Mouse (Mus musculus) Muller cell, postnatal 12 days (primary cell): ENCODE measurements around the gene Plcd3.

Experiments
- DNase-seq: peaks from one replicate; pipeline ENCODE4 v3.0.0-alpha.2; 2015; ENCODE audit errors: inconsistent ontology term

Gene Plcd3

DNA sequence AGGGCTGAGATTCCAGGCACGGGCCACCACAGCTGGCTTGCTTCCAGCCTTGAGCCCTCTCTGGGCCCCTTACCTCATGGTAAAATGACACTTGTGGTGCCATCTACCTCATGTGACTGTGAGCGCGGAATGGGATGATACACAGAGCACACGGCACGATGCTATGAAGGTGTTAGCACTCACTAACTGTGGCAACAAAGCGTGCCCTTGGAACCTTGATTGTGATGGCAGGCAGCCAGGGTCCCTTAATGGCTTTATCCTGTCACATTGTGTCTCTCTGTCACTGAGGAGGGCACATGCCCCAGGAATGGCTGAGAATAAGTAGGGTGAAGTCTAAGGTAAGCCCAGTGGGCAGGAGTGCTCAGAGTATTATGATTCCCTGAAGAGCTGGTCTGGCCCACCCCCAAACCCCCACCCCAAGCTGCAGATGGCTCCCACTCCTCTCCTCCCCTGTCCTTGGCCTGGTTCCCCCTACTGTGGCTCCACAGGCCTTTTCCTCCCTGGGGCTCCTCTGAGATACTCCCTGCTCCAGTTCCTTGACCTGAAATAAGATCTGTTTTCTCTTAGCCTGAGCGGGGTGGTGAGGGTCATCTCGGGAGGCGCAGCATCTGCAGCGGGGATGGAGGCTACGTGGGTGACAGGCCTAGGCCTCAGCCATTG, 2.8 kb downstream of the Plcd3 start:
- DNase-seq: no peak

DNA sequence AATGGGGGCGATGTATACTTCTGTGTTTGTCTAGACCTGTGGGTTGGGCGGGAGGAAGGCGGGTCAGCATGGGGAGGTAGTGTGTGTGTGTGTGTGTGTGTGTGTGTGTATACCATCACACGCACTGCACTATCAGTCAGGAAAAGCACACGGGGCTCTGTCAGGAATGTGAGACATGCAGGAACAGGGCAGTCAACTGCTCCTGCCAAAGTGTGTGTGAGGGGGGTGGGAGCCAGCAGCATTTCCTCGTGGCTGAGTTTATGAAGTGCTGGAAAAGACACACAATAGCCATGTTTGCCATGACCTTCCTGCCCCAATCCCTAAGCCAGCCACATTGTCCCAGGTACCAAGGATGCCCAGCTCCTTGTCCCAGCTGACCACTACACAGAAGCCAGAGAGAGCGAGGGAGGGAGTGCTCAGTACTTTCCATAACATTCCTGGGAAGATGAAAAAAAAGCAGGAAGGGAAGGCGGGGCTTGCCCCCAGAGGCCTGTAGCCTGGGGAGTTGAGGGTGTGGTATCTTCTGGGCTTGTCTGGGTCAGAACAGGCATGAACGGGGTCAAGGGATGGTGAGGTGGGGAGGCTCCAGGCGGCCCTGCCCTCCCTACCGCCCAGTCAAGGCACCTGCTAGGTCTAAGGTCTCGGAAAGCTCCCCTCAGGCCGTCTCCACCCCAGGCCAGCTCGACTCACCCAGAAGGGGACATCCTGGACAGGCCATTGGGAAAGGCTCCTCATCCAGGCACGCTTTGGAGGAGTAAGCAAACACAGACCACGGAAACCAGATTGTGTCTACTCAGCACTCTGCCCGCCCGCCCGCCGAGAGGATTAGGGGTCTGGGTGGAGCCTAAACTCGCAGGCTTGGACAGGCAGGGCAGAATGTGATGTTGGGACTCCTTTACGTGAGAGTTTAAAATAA, 4.2 kb downstream of the Plcd3 start:
- DNase-seq: peak; percentile 59

DNA sequence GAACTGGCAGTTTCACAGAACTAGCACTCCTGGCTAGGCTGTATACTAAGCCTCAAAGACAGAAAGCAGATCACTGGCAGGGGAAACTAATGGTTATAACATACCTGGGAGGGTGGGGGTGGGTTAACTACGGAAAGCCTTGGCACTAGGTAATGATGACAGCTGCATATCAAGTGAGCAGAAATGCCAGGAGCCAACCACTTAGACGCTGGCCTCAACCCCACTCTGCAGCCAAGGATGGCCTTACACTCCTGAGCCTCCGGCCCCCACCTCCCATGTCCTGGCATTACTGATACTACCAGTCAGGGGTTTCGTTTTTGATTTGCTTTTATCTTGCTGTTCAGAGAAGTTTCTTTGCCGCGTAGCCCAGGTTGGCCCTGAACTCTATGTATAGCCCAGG, 5.7 kb downstream of the Plcd3 start:
- no peak for DNase-seq

DNA sequence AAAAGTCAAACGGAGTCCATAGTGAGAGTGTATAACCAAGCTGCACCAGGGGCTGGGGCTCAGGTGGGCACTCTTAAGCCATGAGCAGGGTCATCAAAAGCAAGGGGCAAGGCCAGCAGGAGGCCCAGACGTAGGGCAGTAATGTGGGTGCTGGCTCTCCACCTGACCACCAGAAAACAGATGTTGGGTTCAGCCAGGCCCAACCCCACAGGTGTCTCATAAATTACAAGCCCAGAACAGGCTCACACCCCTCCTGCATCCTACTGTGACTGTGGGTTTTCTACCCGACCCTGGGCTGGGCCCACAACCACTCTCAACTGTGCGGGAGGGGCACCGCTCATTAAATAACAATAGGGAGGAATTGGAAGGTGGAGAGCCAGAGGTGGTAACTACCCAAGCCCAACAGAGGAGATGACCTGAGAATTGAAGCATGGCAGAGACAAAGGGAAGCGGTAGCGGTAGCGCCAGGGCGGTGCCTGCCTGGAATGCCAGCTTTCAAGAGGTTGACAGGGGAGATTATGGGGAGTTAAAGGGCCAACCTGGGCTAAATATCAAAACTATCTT, 6.3 kb downstream of the Plcd3 start:
- DNase-seq: no peak

DNA sequence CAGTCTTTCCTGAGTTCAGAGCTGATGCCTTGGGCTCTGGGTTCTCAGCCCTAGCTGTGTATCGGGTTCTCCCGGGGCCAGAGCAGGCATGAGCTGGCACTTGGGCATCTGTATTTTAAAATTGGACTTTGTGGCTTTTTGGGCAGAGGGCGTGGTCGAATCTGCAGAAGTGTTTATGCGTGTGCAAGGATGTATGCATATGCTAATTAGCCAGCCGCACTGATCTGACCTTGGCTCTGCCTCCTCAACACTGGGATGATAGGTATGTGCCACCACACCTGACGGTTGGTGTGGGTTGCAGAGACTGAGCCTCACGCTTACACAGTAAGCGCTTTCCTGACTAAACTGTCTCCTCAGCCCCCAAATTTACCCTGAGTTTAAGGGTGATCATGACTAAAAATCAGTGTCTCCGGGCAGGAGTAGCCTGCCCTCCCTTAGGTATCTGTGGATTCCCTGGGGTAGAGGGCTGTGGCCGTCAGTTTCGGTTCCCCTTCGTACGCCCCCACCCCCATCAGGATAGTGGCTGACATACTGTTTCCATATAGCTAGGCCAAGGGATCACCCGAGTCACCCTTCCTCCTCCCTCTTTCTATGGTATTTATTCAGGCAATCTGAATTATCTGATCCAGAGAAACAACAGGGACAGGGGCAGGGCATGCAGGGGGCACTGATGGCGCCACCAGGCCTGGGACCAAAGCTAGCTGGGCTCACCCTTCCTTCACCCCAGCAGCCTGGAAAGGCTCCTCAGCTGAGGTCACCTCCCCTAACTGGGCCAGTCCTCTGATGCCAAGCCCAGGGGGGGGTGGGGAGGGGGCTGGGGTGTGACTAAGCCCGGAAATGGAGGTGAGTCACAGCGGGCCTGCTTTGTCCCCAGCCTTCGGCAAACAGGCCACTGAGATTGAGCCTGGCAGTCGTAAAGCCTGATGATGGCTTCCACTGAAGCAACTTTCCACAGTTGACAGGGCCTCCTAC, 7.3 kb downstream of the Plcd3 start:
- peak; percentile 97 for DNase-seq

DNA sequence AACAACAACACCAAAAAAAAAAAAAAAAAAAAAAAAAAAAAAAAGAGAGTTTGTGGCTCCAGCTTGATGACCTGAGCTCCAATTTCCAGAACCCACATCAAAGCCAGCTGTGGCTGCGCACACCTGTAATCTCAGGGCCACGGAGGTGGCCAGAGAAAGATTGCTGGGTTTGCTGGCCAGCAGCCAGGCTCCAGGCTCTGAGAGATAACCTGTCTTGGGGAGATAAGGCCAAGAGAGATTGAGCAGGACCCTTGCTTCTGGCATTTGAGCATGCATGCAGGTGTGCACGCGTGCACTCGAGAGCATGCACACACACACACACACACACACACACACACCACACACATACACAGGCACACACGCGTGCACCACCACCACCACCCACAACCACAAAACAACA, 8.2 kb downstream of the Plcd3 start:
- no peak for DNase-seq

DNA sequence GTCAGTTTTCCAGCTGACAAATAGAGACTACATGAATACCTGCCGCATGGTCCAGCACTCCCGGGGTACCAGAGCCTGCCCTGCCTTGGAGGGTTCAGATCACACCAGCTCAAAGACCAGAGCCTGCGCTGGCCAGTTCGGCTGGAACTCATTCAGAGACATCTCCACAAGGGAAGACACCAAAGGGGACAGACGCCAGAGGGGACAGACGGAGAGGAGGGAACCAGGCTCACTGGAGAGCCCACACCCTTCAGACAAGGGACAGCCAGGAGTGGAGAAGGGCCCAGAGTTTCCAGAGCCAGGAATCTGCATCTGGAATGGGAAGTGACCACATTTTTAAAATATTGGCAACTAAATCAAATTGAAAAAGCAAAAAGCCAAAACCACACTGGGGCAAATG, 19.8 kb downstream of the Plcd3 start:
- no peak for DNase-seq

DNA sequence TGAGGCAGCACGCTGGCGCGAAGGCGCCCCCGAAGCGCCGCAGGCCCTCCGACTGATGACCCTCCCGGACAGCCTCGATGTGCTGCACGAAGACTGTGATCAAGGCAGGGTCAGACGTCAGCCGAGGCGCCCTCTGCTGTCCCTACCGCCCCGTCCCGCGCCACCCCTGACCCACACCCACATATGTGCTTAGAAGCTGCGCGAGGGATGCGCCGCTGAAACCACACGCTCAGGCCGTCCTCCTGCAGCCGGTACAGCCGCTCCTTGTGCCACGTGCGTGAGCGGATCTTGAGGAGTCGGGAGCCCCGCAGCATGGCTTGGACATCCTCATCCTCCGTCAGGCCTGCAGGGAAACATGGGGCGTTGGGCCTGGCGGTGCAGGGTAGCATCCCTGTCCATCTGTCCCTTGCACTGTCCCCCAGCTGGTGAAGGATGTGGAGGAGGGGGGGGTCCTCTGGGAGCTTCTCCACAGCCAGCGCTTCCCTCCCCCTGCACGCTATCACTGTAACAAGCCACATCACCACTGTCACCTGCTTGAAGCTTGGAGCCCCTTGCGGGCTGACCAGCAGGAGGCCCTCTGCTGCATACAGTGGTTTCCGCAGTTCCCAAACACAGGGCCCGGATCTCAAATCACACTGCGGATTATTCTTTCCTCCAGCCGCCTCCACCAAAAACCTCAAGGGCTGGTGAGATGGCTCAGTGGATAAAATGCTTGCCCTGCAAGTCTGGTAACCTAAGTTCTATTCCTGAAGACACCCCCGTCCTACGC, 21.0 kb downstream of the Plcd3 start:
- DNase-seq: peak; percentile 50

DNA sequence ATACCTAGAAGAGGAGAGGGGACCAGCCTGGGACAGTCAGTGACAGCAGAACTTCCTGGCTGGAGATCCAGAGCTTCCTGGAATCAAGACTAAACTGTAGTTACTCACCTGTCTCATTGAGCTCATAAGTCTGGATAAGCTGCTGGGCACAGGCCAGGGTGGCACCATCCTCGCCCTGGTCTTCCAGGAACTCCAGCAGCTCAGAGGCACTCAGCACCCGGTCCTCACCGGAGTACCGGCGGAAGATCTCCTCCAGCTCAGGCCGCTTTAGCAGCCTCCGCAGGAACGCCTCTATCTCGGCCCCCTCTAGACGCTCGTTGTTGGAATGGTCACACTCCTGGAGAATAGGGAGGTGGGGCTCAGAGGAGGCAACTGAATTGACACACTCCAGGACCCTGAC, 23.3 kb downstream of the Plcd3 start:
- DNase-seq: no peak

DNA sequence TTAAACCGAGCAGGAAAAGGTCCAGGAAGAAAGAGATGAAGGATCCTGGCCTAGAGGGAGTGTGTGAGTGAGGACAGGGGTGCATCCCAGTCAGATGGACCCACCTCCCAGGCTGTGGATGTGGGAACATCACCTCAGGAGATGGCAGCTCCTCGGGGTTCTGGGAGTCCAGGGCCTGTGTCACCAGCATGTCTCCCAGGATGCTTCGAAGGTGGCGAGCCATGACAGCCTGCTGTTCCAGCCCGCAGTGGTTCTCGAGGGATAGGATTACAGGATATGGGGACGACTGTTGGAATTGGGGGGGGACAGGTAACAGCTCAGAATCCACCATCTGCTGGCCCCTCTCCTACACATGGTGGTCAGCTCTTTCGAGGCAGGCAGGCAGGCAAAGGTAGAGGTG, 24.9 kb downstream of the Plcd3 start:
- no peak for DNase-seq

DNA sequence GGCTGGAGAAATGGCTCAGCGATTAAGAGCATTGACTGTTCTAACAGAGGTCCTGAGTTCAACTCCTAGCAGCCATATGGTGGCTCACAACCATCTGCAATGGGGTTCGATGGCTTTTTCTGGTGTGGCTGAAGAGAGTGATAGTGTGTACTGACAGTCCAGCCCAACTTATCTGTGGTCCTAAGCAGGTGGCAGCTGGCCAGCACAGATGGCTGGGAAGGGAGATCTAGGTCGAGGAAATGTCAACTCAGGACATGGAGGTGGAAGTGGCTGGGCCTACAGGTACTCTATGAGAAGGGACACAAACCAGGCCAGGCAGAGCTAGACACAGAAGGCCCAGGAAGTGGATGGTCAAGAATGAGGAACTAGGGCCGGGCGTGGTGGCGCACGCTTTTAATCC, 25.4 kb downstream of the Plcd3 start:
- DNase-seq: no peak

DNA sequence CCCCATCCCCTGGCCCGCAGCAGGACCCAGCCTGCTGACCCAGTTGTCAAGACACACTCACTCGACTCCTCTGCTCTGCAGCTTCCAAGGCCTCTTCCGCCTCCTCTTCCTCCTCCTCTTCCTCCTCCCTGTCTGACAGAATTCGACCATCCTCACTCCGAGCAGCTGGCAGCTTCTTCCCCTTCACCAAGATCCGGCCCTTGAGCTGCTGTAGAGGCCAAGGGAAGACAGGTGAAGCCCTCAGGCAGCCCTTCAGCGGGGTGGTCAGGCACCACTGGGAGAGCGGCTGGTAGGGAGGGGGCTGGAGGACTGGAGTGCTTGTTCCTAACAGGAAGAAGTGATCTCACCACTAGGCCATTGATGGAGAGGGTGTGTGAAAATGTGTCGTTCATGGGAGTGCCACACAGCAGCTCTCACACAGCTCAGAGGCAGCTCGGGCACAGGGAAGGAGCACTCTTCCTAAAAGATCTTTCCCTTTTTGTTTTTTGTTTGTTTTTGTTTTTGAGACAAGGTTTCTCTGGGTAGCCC, 26.6 kb downstream of the Plcd3 start:
- no peak for DNase-seq

DNA sequence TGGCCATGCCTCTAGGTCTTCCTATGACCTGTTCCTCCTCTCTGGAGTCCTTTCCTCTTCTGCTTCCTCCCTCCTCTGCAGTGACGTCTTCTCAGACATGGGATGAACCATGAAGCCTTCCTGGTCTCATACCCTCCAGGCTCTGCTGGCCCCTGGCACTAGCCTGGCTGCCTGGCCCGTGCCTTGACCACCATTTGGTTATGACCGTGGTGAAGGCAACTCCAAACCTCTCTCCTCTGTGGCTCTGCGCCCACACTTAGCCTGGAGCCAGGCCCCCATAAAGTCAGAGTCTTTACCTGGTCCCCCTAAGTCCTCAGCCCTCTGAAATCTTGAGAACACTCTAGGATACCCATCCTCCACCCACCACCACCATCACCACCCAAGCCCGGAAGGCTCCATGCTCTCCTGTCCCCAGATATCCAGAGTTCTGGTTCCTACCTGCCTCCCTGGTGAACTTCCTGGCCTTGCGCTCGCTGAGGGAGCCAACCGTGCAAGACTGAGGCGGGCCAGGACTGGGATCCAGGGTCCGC, 27.3 kb downstream of the Plcd3 start:
- DNase-seq: no peak

DNA sequence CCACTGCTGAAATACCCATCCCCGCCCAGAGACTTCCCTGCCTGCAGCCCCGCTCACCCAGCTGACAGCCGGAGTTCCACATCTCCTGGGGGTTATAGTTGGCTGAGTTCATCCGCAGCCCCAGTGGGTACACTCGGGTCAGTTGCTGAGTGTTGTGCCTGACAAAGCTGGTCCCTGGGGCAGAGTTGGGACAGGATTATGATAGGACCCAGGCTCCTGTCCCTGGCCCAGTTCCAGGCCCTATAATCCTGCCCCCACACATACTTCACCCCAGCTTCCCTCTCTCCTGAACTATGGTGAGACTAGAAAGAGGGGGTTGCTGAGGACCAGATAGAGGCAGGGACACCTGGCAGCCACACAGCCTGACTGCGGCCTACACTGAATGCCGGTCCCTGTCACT, 27.8 kb downstream of the Plcd3 start:
- no peak for DNase-seq

DNA sequence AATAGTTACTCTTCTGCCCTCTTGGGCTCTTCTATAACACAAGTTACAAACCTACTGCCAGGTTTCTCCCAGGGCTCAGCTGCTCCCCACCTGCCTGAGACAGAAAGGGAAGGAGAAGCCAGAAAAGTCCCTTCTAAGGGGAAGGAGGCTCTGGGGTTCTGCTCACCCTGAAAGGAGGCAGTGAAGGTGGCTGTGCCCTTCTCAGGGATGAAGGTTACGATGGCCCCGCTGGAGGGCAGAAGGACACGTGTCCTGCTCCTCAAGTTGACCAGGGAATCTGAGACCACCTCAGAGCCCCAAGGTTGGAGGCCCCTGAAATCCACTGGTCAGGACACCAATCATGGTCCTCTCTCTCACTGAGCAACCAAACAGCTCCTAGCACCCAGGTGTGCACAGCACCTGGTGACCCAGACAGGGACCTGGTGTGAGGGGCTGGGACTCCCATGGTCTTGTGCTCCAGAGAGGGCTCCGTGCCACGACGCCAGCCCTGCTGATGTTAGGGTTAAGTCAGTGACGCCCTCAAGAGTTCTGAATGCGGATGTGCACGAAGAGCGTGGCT, 31.1 kb downstream of the Plcd3 start:
- no peak for DNase-seq

DNA sequence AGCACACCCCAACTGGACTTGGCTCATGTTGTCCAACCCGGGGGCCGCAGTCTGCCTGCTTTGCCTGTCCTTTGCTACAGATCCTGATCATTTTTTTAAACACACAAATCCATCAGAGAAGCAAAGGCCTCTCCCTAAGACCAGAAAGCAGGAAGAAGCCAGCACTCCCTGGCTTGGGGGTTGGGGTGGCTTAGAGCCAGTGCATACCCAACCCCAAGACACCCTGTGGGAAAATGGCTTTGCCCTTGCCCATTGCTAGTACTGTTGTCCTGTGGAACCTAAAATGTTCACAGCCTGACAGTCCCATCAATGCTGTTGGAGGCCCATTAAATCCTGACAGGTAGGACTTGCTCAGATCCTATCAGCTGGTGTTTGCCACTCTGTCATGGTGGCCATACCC, 31.7 kb downstream of the Plcd3 start:
- DNase-seq: no peak

DNA sequence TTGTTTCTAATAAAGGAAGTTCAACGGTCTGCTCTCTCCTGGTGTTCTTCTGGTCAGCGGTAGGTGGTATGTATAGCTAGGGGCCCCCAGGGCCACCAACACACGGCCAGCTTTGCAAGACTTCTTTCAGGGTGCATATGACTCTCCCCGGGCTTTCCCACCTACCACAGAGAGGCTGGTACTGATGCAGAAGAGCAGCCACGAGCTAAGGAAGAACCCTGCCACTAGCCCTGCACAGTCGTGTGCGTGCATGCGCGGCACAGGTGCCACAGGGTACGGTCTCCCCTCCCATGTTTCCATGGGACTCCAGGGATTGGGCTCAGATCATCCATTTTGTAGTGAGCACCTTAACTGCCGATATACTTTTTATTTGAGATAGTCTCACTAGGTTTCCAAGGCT, 32.6 kb downstream of the Plcd3 start:
- no peak for DNase-seq

DNA sequence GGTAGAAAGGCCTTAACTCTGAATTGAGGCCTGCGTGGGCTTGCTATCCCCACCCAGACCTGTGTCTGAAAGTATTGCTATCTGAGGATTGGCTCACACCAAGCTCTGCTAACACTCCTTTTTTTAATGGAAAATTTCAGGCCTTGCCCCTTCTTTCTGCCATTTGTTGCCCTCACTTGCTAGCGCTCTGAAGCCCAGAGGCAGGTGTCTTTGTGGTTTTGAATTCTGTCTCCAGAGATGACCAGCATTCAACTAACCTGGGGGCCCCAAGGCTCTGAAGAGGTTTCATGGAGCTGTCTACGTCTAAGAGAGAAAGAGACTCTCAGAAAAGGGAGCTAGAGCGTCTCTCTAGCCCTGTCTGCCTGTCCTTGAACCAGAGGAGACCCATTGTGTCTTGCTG, 33.2 kb downstream of the Plcd3 start:
- DNase-seq: no peak

DNA sequence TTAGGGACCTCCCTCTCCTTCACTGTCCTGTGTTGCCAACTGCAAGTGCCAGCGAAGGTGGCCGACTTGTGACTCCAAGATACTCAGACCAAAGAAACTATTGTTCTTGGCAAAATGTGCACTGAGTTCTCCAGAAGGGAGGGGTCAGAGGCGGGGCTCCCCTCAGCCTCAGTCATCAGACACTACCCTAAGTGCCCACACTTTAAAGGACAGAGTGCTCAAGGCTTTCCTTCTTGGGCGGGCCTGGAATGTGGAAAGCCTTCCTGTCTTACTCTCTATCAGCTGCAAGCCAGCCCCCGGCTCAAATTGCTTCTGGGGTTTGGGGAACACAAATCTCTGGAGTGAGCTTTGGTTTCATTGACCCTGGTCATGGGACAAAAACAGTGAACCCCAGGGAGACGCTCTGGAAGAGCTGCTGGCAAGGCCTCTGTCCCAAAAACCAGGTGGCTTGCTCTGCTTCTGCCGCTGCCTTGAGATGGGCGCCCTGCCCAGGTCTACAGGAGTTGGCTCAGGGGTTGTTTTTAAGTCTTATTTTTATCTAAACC, 33.9 kb downstream of the Plcd3 start:
- no peak for DNase-seq

DNA sequence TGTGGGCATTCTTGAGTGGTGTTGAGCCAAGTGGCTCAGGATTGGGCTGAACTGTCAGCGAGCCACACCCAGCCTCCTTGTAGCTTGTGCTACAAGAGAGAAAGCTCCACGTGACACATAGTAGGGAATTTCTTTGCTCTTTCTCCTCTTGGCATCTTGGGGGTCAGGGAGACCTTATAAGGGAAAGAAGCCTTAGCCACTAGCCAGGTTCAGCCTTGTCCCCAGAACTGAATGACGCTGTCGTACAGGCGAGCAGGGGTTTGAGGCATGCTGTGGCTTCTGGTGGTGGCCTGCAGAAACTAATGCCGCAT, 34.5 kb downstream of the Plcd3 start:
- no peak for DNase-seq
